Mouse (Mus musculus) A20 (cell line): ENCODE data around the gene Odf3.
"Not testable (repeated sequence)": the region's sequence is repeated elsewhere in the genome, so short reads cannot be mapped to it uniquely, and the experiment has no call there.

Source experiments
- DNase-seq: peaks from one replicate; pipeline ENCODE4 v3.0.0-alpha.2; 2011; ENCODE audit warnings: low read depth, low spot score

The Odf3 gene

GRCm38 (mm10) chr7:140880865-140881515 is 33.4 kb downstream of the Odf3 start:
- peak; percentile 44 for DNase-seq

DNA sequence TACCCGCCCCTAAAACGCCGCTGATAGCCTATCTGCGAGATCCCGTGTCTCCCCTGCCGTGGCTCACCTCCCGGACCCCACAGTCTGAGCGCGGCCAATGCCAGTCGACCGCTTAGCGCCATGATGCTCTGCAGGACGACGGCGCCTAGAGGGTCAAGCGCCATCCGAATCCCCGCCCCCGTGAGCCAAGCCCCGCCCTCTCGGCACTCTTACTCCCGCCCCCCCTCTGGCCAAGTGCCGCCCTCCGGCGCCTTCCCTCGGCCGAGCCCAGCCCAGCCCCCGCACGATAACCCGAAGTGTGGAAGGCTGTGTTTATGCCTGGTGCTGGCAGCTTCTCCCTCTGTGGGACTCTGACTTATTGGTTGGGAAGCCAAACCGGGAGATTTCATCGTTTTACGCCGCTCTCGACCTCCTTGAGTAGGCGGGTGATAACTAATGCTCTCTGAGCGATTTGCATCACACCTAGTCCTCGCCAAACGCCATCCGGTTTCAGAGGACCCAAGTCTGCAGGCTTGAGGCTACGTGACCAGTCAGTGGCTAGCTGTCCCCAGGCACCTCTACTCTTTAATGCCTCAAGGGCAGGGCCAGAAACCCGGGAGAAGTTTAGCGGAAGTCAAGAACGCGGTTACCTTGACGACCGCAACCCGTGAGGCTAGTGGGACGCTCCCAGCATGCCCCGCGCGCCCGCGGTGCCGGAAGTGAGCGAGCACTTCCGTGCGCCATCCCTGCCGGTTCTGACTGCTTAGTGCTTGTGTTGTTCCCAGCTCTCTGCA is 34.3 kb downstream of the Odf3 start, which contains the start of the genes Psmd13 and Sirt3:
Gene Psmd13 (plus strand): TSS at position 273 of the 773 bp plus-strand sequence.
Gene Sirt3 (minus strand): TSS at position 614 of the 773 bp plus-strand sequence.
- peak; percentile 95 for DNase-seq

DNA sequence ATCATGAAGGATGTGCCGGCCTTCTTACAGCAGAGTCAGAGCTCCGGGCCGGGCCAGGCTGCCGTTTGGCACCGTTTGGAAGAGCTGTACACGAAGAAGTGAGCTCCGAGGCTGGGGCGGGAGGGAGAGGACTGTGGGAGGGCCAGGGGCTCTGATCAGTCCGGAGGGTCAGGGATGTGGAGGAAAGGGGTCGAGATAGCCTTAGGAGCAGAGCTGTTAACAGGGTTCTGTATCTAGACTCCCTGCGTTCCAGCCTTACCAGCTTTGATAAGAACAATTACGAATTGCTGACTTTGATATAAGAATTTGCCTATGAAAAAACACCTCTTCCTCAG is 34.8 kb downstream of the Odf3 start:
- no peak for DNase-seq

- not testable (repeated sequence) for DNase-seq
Observed at GRCm38 (mm10) chr7:140890636-140891035, 43.0 kb downstream of the Odf3 start.

DNA sequence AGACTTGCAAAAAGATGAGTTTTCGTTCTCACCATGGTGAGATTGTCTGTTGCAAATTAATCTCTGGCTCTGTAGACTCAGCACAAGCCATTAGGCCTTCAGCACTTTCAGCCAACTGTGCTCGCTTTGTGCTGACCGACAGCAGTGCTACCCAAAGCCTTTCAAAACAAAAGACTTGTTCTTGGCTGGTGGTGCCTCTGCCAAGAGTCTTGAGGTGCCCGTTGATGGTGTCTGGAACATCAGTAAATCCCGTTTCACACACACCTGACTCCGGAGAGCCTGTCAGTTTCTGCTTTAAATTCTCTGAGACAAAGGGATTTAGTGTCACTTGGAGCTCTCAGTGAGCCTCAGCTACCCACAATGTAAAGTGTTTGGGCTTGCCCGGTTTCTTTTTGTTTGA is 46.4 kb downstream of the Odf3 start:
- DNase-seq: no peak

DNA sequence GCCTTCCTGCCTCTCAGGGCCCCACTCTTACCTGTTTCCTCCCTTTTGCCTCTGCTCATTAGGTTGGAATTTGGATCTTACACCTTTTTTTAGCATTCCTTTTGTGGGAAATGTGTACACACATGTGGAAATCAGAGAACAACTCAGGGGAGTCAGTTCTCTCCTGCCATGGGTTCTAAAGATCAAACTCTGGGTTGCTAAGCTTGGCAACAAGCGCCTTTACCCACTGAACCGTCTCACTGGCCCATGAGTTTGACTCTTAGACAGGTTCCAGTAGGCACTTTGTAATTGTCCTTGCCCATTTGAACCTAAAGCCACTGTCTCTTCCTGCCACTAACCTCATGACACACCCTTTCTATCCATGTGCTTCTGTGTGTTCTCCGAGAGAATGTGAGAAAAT is 47.0 kb downstream of the Odf3 start:
- DNase-seq: no peak

GRCm38 (mm10) chr7:140897863-140898262 is 50.3 kb downstream of the Odf3 start:
- no peak for DNase-seq

DNA sequence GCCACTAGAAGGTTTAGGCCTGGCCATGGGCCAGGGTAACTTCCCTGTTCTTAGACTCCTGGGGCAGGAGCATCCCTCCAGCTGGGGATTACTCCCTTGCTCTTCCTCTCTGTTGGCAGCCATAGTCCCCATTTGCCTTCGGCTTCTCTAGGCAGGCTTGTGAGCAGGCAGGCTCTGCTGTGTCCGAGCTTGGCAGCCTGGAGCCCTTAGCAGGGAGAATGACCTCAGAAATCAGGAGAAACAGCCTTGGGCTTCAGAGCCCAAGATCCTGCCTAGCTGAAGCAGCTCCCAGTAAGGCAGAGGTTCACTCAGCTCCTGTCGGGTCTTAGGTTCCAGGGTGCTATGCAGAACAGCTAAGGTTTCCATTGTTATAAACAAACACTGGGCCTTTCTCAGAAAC is 51.5 kb downstream of the Odf3 start:
- no peak for DNase-seq

DNA sequence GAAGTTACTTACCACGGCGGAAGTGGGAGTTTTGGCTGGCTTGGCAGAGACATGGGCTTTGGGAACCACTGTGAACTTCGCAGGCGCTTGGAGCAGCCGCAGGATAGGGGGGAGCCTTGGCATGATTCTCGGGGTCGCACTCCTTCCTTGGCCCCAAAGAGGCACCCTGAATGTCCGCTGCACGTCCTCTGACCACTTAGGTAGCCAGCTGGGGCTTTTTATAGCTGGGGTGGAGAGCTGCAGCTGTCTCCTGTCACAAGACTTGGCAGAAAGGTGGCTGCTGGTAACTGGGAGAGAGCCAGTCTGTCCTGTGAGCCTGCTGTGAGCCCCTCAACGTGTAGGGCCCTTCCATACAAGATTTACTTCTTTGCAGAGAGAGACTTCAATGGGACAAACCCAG is 52.6 kb downstream of the Odf3 start, which contains the start of gene Cox8b:
Gene Cox8b (minus strand): TSS at position 227 of the 400 bp plus-strand sequence.
- no peak for DNase-seq
